Mouse (Mus musculus) ovary, postnatal 14 days (tissue): ENCODE data around the gene Entpd6.

Experiments
- DNase-seq: peaks from one replicate; pipeline ENCODE4 v3.0.0; 2022; ENCODE audit warnings: low spot score

The Entpd6 gene

GRCm38 (mm10) chr2:150748854-150749253 is at the start of gene Entpd6:
TSS of gene Entpd6 (plus strand) at chr2:150749042.
- peak; percentile 91 for DNase-seq

- DNase-seq: no peak
Observed at GRCm38 (mm10) chr2:150712167-150712674, 36.6 kb upstream of the Entpd6 start.

GRCm38 (mm10) chr2:150735756-150736576 is 12.9 kb upstream of the Entpd6 start:
- no peak for DNase-seq

GRCm38 (mm10) chr2:150737881-150738280 is 11.0 kb upstream of the Entpd6 start:
- no peak for DNase-seq

- DNase-seq: no peak
Observed at GRCm38 (mm10) chr2:150740145-150740841, 8.5 kb upstream of the Entpd6 start.

GRCm38 (mm10) chr2:150741405-150741804 is 7.4 kb upstream of the Entpd6 start:
- DNase-seq: no peak

GRCm38 (mm10) chr2:150745016-150745415 is 3.8 kb upstream of the Entpd6 start:
- DNase-seq: no peak

- no peak for DNase-seq
Observed at GRCm38 (mm10) chr2:150749283-150749682, 441 bp downstream of the Entpd6 start.

- no peak for DNase-seq
Observed at GRCm38 (mm10) chr2:150750129-150750979, 1.5 kb downstream of the Entpd6 start.

GRCm38 (mm10) chr2:150755016-150755415 is 6.2 kb downstream of the Entpd6 start:
- DNase-seq: no peak

- no peak for DNase-seq
Observed at GRCm38 (mm10) chr2:150761476-150761875, 12.6 kb downstream of the Entpd6 start.

- DNase-seq: no peak
Observed at GRCm38 (mm10) chr2:150765619-150766018, 16.8 kb downstream of the Entpd6 start.

- DNase-seq: no peak
Observed at GRCm38 (mm10) chr2:150766083-150766862, 17.4 kb downstream of the Entpd6 start.

GRCm38 (mm10) chr2:150768678-150769077 is 19.8 kb downstream of the Entpd6 start:
- no peak for DNase-seq

- peak; percentile 83 for DNase-seq
Observed at GRCm38 (mm10) chr2:150770747-150771146, 21.9 kb downstream of the Entpd6 start.

- DNase-seq: no peak
Observed at GRCm38 (mm10) chr2:150771169-150771568, 22.3 kb downstream of the Entpd6 start.

GRCm38 (mm10) chr2:150771996-150772395 is 23.2 kb downstream of the Entpd6 start:
- no peak for DNase-seq

- no peak for DNase-seq
Observed at GRCm38 (mm10) chr2:150772466-150773119, 23.8 kb downstream of the Entpd6 start.

- no peak for DNase-seq
Observed at GRCm38 (mm10) chr2:150782801-150783200, 34.0 kb downstream of the Entpd6 start.

GRCm38 (mm10) chr2:150786251-150787180 is 37.7 kb downstream of the Entpd6 start, which contains the start of gene Pygb:
TSS of gene Pygb (plus strand) at chr2:150786735.
- DNase-seq: peak; percentile 74
